Mouse (Mus musculus) liver, adult 2 months (tissue): Measurements from ENCODE around the gene Mcf2l. TPM values are rescaled to one million over a fixed set of nuclear protein-coding genes. Genes with fewer than 3 reads are reported as not detected.
A peak's percentile ranks its signal among the peaks of the same experiment; 100 is the strongest.

Experiments
- DNase-seq: peaks from one replicate; pipeline ENCODE4 v3.0.0-alpha.2; 2011; ENCODE audit warnings: low read depth, low spot score; ENCODE audit errors: extremely low read depth
- H3K27ac ChIP-seq: fragments of 200-500 bp; replicated peaks from 2 replicates; pipeline ENCODE4 v1.5.1; 2012; ENCODE audit warnings: low read depth, mild to moderate bottlenecking, control low read depth, inconsistent platforms, low read length; ENCODE audit not compliant: insufficient read depth
- H3K27me3 ChIP-seq: fragments of 200-500 bp; 2 replicates; pipeline ENCODE4 v1.6.1; 2012; ENCODE audit warnings: mild to moderate bottlenecking, moderate library complexity, low read length, inconsistent platforms; ENCODE audit not compliant: control insufficient read depth, insufficient read depth
- H3K36me3 ChIP-seq: fragments of 200-500 bp; 2 replicates; pipeline ENCODE4 v1.6.1; 2012; ENCODE audit warnings: low read length, inconsistent platforms; ENCODE audit not compliant: control insufficient read depth, insufficient read depth
- H3K4me1 ChIP-seq: fragments of 200-500 bp; 2 replicates; pipeline ENCODE4 v1.6.1; 2011; ENCODE audit warnings: low read length; ENCODE audit not compliant: control insufficient read depth, insufficient read depth
- H3K4me3 ChIP-seq: fragments of 200-500 bp; 2 replicates; pipeline ENCODE4 v1.5.1; 2011; ENCODE audit warnings: low read depth, mild to moderate bottlenecking, control low read depth, low read length, moderate library complexity; ENCODE audit not compliant: insufficient read depth
- H3K79me2 ChIP-seq: fragments of 200-500 bp; 2 replicates; pipeline ENCODE4 v1.6.1; 2012; ENCODE audit warnings: inconsistent platforms, mild to moderate bottlenecking, low read length, moderate library complexity; ENCODE audit not compliant: control insufficient read depth, insufficient read depth
- H3K9ac ChIP-seq: fragments of 200-500 bp; 2 replicates; pipeline ENCODE4 v1.6.1; 2012; ENCODE audit warnings: low read depth, mild to moderate bottlenecking, control low read depth, inconsistent platforms, low read length
- CTCF ChIP-seq: fragments of 200-500 bp; IDR thresholded peaks from 2 replicates; pipeline ENCODE4 v1.5.1; 2011; ENCODE audit warnings: low read depth, low read length, control low read depth
- POLR2A ChIP-seq: fragments of 200-500 bp; IDR thresholded peaks from 2 replicates; pipeline ENCODE4 v1.6.1; 2011; ENCODE audit warnings: low read length, control low read depth; ENCODE audit not compliant: insufficient read depth; ENCODE audit errors: extremely low read depth
- WGBS: fragments of 180-500 bp; shearing (Covaris S2); methylation state at CpG from one replicate; pipeline ENCODE4 v1.1.7; 2018; 5-methylcytosine and 5-hydroxymethylcytosine counted together
- polyA plus RNA-seq: library from polyadenylated mRNA; depleted of rRNA; stranded (reverse); fragments of >200 nt; gene quantifications from 2 replicates; pipeline ENCODE4 v1.2.3, GENCODE M21; 2012
- total RNA-seq: library from RNA; depleted of rRNA; stranded (reverse); fragments of >200 nt; gene quantifications from 2 replicates; pipeline ENCODE4 v1.2.3, GENCODE M21; 2014

The Mcf2l gene
- total and polyA plus RNA-seq, 2 experiments = 0.11 to 1.1 TPM

DNA sequence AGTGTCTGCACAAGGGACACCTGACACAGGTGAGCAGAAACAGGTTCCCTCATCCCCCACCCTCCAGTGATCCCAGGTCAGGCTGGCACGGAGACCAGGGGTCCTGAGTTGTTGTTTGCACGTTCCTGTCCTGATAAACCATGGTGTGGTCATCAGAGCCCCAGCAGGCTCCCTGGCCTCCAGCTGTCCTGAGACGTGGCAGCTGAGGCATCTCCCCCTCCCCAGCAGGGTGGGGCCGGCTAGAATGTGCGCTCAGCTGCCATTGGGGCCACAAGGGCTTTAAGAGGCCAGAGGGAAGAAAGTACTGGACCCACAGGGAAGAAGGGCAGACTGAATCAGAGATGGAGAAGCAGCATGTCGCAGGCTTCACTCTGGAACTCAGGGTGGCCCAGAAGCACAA is 79.1 kb downstream of the Mcf2l start:
- no peaks in the 10 kb centered on the region for H3K36me3 ChIP-seq
- DNase-seq = no peak
- WGBS = 40% methylated on average over 6 of the region's 6 CpGs
- no peak overlapping the region for H3K4me3 ChIP-seq
- H3K9ac ChIP-seq = no peak overlapping the region
- no peaks in the 10 kb centered on the region for H3K4me1 ChIP-seq
- H3K27ac ChIP-seq = no peak overlapping the region
- TF ChIP-seq CTCF = no peak
- no peak for TF ChIP-seq POLR2A
- no peaks in the 10 kb centered on the region for H3K27me3 ChIP-seq
- H3K79me2 ChIP-seq = no peaks in the 10 kb centered on the region

DNA sequence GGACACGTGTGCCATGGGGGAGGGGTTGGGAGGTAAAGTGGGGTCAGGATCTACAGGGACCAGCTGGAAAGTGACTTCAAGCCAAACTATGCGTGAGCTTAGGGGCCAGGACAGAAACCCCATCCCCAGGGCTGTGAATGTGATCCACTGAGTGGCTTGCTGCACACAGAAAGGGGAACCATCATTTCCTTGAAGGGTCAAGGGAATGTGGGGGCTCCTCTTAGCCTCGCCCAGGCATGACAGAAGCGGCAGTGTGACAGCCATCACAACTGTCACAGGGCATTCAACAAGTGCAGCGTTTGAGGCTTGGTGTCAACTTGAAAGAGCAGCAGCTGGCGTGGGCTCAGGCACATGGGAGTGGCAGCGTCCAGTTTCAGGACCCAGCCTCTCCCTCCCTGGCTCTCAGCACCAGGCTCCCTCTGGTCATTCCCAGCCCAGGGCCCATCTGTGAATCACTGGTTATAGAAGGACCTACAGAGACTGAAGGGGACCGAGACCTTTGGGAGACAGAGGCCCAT is 81.8 kb downstream of the Mcf2l start:
- no peak for DNase-seq
- H3K9ac ChIP-seq = no peak overlapping the region
- H3K36me3 ChIP-seq = no peaks in the 10 kb centered on the region
- H3K4me3 ChIP-seq = no peak overlapping the region
- WGBS = 73% methylated on average over 8 of the region's 8 CpGs
- no peaks in the 10 kb centered on the region for H3K79me2 ChIP-seq
- no peaks in the 10 kb centered on the region for H3K4me1 ChIP-seq
- no peak for TF ChIP-seq CTCF
- TF ChIP-seq POLR2A = no peak
- H3K27ac ChIP-seq = no peak overlapping the region
- no peaks in the 10 kb centered on the region for H3K27me3 ChIP-seq

DNA sequence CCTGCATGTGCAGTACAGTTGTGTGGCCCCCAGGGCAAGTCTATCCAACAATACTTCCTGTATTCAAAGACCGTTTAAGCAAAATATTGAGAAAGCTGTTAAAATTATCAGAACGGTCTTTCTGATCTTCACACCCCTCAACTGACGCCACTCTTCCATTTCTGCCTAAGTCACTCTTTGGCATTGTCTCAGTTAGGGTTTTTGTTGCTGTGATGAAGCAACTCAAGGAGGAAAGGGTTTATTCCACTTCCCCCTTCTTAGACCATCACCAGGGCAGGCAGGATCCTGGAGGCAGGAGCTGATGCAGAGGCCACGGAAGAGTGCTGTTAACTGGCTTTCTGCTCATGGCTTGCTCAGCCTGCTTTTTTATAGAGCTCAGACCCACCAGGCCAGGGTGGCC is 82.3 kb downstream of the Mcf2l start:
- no peak for DNase-seq
- no peaks in the 10 kb centered on the region for H3K79me2 ChIP-seq
- no peak overlapping the region for H3K4me3 ChIP-seq
- no peaks in the 10 kb centered on the region for H3K27me3 ChIP-seq
- no peak overlapping the region for H3K27ac ChIP-seq
- H3K36me3 ChIP-seq = no peaks in the 10 kb centered on the region
- no peaks in the 10 kb centered on the region for H3K4me1 ChIP-seq
- WGBS = 77% methylated on average over 4 of the region's 4 CpGs
- no peak overlapping the region for H3K9ac ChIP-seq
- TF ChIP-seq CTCF (no peak), POLR2A (no peak)

DNA sequence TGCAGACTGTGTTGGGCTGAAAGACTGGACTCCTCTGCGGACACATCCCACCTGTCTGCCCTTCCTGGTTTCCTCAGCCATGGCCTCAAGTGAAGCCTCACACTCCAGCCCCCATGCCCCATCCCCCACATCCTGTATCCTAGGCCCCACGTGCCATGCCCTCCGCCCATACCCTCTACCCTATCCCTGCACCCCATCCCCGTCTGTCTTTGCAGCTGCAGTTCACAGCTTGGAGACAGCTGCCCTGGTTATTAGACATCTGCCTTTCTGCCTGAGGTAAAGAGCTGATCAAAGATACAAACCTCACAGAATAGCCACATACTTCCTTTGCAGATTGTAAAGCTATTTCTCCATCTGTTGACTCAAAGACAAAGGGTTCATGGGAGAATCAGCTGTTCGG is 83.3 kb downstream of the Mcf2l start:
- no peaks in the 10 kb centered on the region for H3K79me2 ChIP-seq
- H3K27ac ChIP-seq = no peak overlapping the region
- no peaks in the 10 kb centered on the region for H3K27me3 ChIP-seq
- WGBS = 68% methylated on average over 5 of the region's 5 CpGs
- no peak for TF ChIP-seq CTCF
- TF ChIP-seq POLR2A = no peak
- H3K9ac ChIP-seq = no peak overlapping the region
- H3K4me1 ChIP-seq = no peaks in the 10 kb centered on the region
- no peak overlapping the region for H3K4me3 ChIP-seq
- DNase-seq = no peak
- no peaks in the 10 kb centered on the region for H3K36me3 ChIP-seq

DNA sequence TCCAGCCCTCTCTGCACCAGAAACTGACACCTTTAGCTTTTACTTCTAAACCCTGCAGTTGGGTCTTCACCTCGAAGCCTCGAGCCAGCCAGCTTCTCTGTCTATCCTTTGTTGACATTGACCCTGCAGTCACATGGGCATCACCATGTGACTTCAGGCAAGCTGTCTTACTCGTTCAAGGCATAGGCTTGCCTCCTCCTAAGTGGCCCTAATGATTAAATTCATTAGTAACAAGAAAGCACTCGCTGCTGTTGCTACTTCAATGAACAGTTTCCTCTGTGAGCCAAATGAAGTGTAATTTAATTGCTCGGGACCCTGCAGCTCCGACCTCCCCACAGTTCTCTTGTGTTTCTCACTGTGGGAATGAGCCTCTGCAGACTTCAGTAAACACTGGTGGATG is 83.8 kb downstream of the Mcf2l start:
- no peak for DNase-seq
- no peak overlapping the region for H3K4me3 ChIP-seq
- no peaks in the 10 kb centered on the region for H3K79me2 ChIP-seq
- 49% methylated on average over 6 of the region's 6 CpGs for WGBS
- H3K4me1 ChIP-seq = no peaks in the 10 kb centered on the region
- no peak overlapping the region for H3K9ac ChIP-seq
- TF ChIP-seq POLR2A = no peak
- no peak for TF ChIP-seq CTCF
- no peaks in the 10 kb centered on the region for H3K27me3 ChIP-seq
- H3K36me3 ChIP-seq = no peaks in the 10 kb centered on the region
- H3K27ac ChIP-seq = no peak overlapping the region

DNA sequence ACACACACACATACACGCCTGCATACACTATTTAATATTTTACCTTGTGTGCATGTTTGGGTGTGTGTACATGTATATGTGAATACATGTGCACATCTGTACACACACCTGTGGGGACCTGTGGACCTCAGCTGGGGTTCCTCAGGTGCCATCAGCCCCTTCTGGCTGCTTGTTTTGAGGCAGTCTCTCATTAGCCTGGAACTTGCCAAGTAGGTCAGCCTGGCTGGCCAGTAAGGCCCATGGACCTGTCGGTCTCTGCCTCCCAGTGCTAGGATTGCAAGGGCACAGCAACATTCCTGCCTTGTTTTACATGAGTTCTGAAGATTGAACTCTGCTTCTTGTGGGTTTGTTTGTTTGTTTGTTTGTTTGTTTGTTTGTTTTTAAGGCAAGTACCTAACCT is 87.0 kb downstream of the Mcf2l start:
- H3K27ac ChIP-seq = no peak overlapping the region
- no peak overlapping the region for H3K9ac ChIP-seq
- no peaks in the 10 kb centered on the region for H3K27me3 ChIP-seq
- H3K4me1 ChIP-seq = no peaks in the 10 kb centered on the region
- no peaks in the 10 kb centered on the region for H3K36me3 ChIP-seq
- DNase-seq = peak; percentile 6
- H3K79me2 ChIP-seq = no peaks in the 10 kb centered on the region
- WGBS = 57% methylated on average over 2 of the region's 2 CpGs
- H3K4me3 ChIP-seq = no peak overlapping the region
- TF ChIP-seq POLR2A = no peak
- no peak for TF ChIP-seq CTCF
